Mouse (Mus musculus): Measurements from ENCODE around the gene Gnb1l.

DNA sequence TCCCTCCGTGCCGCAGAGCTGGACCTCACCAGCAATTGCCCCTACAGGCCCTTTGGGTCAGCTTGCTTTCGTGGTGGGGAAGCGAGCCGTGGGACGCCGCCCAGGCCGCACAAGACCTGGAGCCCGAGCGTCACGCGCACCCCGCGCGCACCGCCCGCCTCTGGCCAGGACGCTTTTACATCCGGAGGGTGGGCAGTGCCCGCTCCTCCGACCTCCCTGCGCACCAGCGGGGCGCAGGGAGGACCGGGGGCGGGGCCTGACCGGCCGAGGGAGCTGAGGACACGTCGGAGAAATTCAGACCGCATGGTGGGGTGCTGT lies 90.2 kb downstream of the Gnb1l start:
- TF ChIP-seq CTCF (IDR thresholded peaks at IDR 0.05; ENCODE audit: low read depth) = no peak
- TF ChIP-seq EP300 (IDR thresholded peaks at IDR 0.05; ENCODE audit: low read depth) = no peak

Data from heart, postnatal 0 days (tissue).